Mouse (Mus musculus) small intestine, adult 2 months (tissue): ENCODE results near the gene Ssbp3. TPM values are rescaled to one million over a fixed set of nuclear protein-coding genes. Genes with fewer than 3 reads are reported as not detected.

ENCODE experiments used
- H3K27ac ChIP-seq: fragments of 200-500 bp; 2 replicates; pipeline ENCODE4 v1.5.1; 2012; ENCODE audit warnings: low read depth, low read length, control low read depth, inconsistent platforms; ENCODE audit not compliant: insufficient read depth
- H3K27me3 ChIP-seq: fragments of 200-500 bp; 2 replicates; pipeline ENCODE4 v1.6.1; 2012; ENCODE audit warnings: mild to moderate bottlenecking, moderate library complexity, low read length, inconsistent platforms; ENCODE audit not compliant: control insufficient read depth, insufficient read depth
- H3K36me3 ChIP-seq: fragments of 200-500 bp; 2 replicates; pipeline ENCODE4 v1.6.1; 2012; ENCODE audit warnings: mild to moderate bottlenecking, low read length, control low read depth, inconsistent platforms; ENCODE audit not compliant: control insufficient read depth, insufficient read depth
- H3K4me1 ChIP-seq: fragments of 200-500 bp; 2 replicates; pipeline ENCODE4 v1.6.1; 2012; ENCODE audit warnings: low read length, inconsistent platforms, mixed read lengths; ENCODE audit not compliant: control insufficient read depth, insufficient read depth, insufficient read length
- H3K4me3 ChIP-seq: fragments of 200-500 bp; 2 replicates; pipeline ENCODE4 v1.5.1; 2012; ENCODE audit warnings: low read depth, mild to moderate bottlenecking, control low read depth, inconsistent platforms, low read length, moderate library complexity
- CTCF ChIP-seq: fragments of 200-500 bp; IDR thresholded peaks from 2 replicates; pipeline ENCODE4 v1.5.1; 2012; ENCODE audit warnings: low read depth, mild to moderate bottlenecking, control low read depth, inconsistent platforms, low read length, moderate library complexity, mixed read lengths; ENCODE audit not compliant: insufficient replicate concordance, insufficient read length; ENCODE audit errors: extremely low read depth
- POLR2A ChIP-seq: fragments of 200-500 bp; IDR thresholded peaks from 2 replicates; pipeline ENCODE4 v1.6.1; 2012; ENCODE audit warnings: low read depth, mild to moderate bottlenecking, control low read depth, inconsistent platforms, low read length, moderate library complexity
- WGBS: fragments of 180-500 bp; shearing (Covaris S2); methylation state at CpG from one replicate; pipeline ENCODE4 v1.1.7; 2018; 5-methylcytosine and 5-hydroxymethylcytosine counted together
- polyA plus RNA-seq: library from polyadenylated mRNA; depleted of rRNA; stranded (reverse); fragments of >200 nt; gene quantifications from 2 replicates; pipeline ENCODE4 v1.2.3, GENCODE M21; 2012

Gene Ssbp3
- polyA plus RNA-seq, 1 experiment: 21.2 TPM

- TF ChIP-seq CTCF (no peak), POLR2A (no peak)
- no peak overlapping the region for H3K4me3 ChIP-seq
- H3K36me3 ChIP-seq: no peaks in the 10 kb centered on the region
- H3K27ac ChIP-seq: no peak overlapping the region
- no peaks in the 10 kb centered on the region for H3K27me3 ChIP-seq
- H3K4me1 ChIP-seq: no peaks in the 10 kb centered on the region; the same call in 1 of the 2 replicates
Measured at GRCm38 (mm10) chr4:107079716-107080115, 169.2 kb downstream of the Ssbp3 start.

- no peaks in the 10 kb centered on the region; the same call in 1 of the 2 replicates for H3K4me1 ChIP-seq
- no peak overlapping the region for H3K27ac ChIP-seq
- H3K27me3 ChIP-seq: no peaks in the 10 kb centered on the region
- 86% methylated on average over 3 of the region's 3 CpGs for WGBS
- no peaks in the 10 kb centered on the region for H3K36me3 ChIP-seq
- H3K4me3 ChIP-seq: no peak overlapping the region
- TF ChIP-seq POLR2A (no peak), CTCF (no peak)
Measured at GRCm38 (mm10) chr4:107082185-107082584, 171.7 kb downstream of the Ssbp3 start.

- Histone ChIP-seq H3K4me1 (no peaks in the 10 kb centered on the region; the same call in 1 of the 2 replicates), H3K27ac (no peak overlapping the region), H3K36me3 (no peaks in the 10 kb centered on the region), H3K27me3 (no peaks in the 10 kb centered on the region), H3K4me3 (no peak overlapping the region)
- TF ChIP-seq POLR2A (no peak), CTCF (no peak)
- WGBS: 92% methylated on average over 4 of the region's 4 CpGs
Measured at GRCm38 (mm10) chr4:107083126-107083525, 172.6 kb downstream of the Ssbp3 start.

- TF ChIP-seq CTCF: no peak
- TF ChIP-seq POLR2A: no peak
- H3K36me3 ChIP-seq: no peaks in the 10 kb centered on the region
- no peaks in the 10 kb centered on the region; the same call in 1 of the 2 replicates for H3K4me1 ChIP-seq
- WGBS: 64% methylated on average over 1 of the region's 1 CpGs
- H3K27ac ChIP-seq: no peak overlapping the region
- no peaks in the 10 kb centered on the region for H3K27me3 ChIP-seq
- H3K4me3 ChIP-seq: no peak overlapping the region
Measured at GRCm38 (mm10) chr4:107084343-107084742, 173.8 kb downstream of the Ssbp3 start.

- 56% methylated on average over 6 of the region's 6 CpGs for WGBS
- TF ChIP-seq POLR2A (no peak), CTCF (no peak)
Measured at GRCm38 (mm10) chr4:107084858-107085257, 174.4 kb downstream of the Ssbp3 start.

GRCm38 (mm10) chr4:107091696-107092095 lies 181.2 kb downstream of the Ssbp3 start:
- Histone ChIP-seq H3K27me3 (no peaks in the 10 kb centered on the region), H3K4me3 (no peak overlapping the region), H3K27ac (no peak overlapping the region), H3K36me3 (no peaks in the 10 kb centered on the region), H3K4me1 (no peaks in the 10 kb centered on the region)
- WGBS: 83% methylated on average over 14 of the region's 14 CpGs
- no peak for TF ChIP-seq CTCF
- TF ChIP-seq POLR2A: no peak

More at GRCm38 (mm10) chr4:107084858-107085257, 174.4 kb downstream of the Ssbp3 start:
- H3K36me3 ChIP-seq: no peaks in the 10 kb centered on the region
- H3K27ac ChIP-seq: no peak overlapping the region
- no peak overlapping the region for H3K4me3 ChIP-seq
- no peaks in the 10 kb centered on the region for H3K27me3 ChIP-seq
- no peaks in the 10 kb centered on the region; the same call in 1 of the 2 replicates for H3K4me1 ChIP-seq

- H3K4me3 ChIP-seq: no peak overlapping the region
- 71% methylated on average over 16 of the region's 16 CpGs for WGBS
- H3K36me3 ChIP-seq: no peaks in the 10 kb centered on the region
- H3K27me3 ChIP-seq: no peaks in the 10 kb centered on the region
- no peak for TF ChIP-seq POLR2A
- no peak for TF ChIP-seq CTCF
- no peak overlapping the region for H3K27ac ChIP-seq
- no peaks in the 10 kb centered on the region for H3K4me1 ChIP-seq
Measured at GRCm38 (mm10) chr4:107094484-107095187, 184.1 kb downstream of the Ssbp3 start.

GRCm38 (mm10) chr4:107096043-107096442 lies 185.5 kb downstream of the Ssbp3 start:
- 81% methylated on average over 6 of the region's 6 CpGs for WGBS
- TF ChIP-seq POLR2A: no peak
- TF ChIP-seq CTCF: no peak

More at GRCm38 (mm10) chr4:107096043-107096442, 185.5 kb downstream of the Ssbp3 start:
- no peaks in the 10 kb centered on the region for H3K4me1 ChIP-seq
- no peak overlapping the region for H3K4me3 ChIP-seq
- no peak overlapping the region for H3K27ac ChIP-seq
- no peaks in the 10 kb centered on the region for H3K27me3 ChIP-seq
- no peaks in the 10 kb centered on the region for H3K36me3 ChIP-seq
